Mouse (Mus musculus) kidney, postnatal 36 days (tissue): ENCODE results near the gene 1810049J17Rik.

Experiments used
- DNase-seq, 2 experiments: peaks; one replicate each; pipeline ENCODE4 v3.0.0; 2021 to 2022; ENCODE audit warnings: mixed read lengths in 2 of 2

1810049J17Rik gene

GRCm38 (mm10) chr15:12307114-12307513, 14.6 kb downstream of the 1810049J17Rik start:
- no peak for DNase-seq

- no peak for DNase-seq
These were observed 15.3 kb downstream of the 1810049J17Rik start for GRCm38 (mm10) chr15:12306188-12307071.

GRCm38 (mm10) chr15:12301771-12302170, 19.9 kb downstream of the 1810049J17Rik start:
- no peak for DNase-seq

GRCm38 (mm10) chr15:12298231-12298737, 23.4 kb downstream of the 1810049J17Rik start:
- DNase-seq, result peak; percentile 17 to 49

GRCm38 (mm10) chr15:12296228-12296627, 25.5 kb downstream of the 1810049J17Rik start:
- no peak for DNase-seq

GRCm38 (mm10) chr15:12291757-12292156, 29.9 kb downstream of the 1810049J17Rik start:
- no peak for DNase-seq

GRCm38 (mm10) chr15:12290330-12290729, 31.4 kb downstream of the 1810049J17Rik start:
- DNase-seq, result no peak

GRCm38 (mm10) chr15:12285535-12285809, 36.2 kb downstream of the 1810049J17Rik start:
- DNase-seq, result no peak

- DNase-seq, result no peak
These were observed 36.7 kb downstream of the 1810049J17Rik start for GRCm38 (mm10) chr15:12284794-12285534.

- DNase-seq, result no peak
These were observed 41.9 kb downstream of the 1810049J17Rik start for GRCm38 (mm10) chr15:12279816-12280215.

GRCm38 (mm10) chr15:12275091-12275623, 46.5 kb downstream of the 1810049J17Rik start:
- DNase-seq, result no peak

- DNase-seq, result no peak
These were observed 47.5 kb downstream of the 1810049J17Rik start for GRCm38 (mm10) chr15:12274053-12274769.

GRCm38 (mm10) chr15:12273325-12274052, 48.2 kb downstream of the 1810049J17Rik start:
- DNase-seq, result peak; percentile 16 to 22
